Mouse (Mus musculus): ENCODE measurements around the gene Sdf2. TPM values are rescaled to one million over a fixed set of nuclear protein-coding genes. Genes with fewer than 3 reads are reported as not detected.

Gene Sdf2
- total RNA-seq (2021): 10 to 100 TPM; 60.5 to 65.2 TPM

- DNase-seq (ENCODE audit: extremely low spot score in 1 of 2, low spot score in 2 of 2): peak; percentile 80 to 92
- intact Hi-C loops (cut with DNase I): no loop called here
Observed at GRCm38 (mm10) chr11:78245627-78246317, at the start of gene Sdf2, which contains the start of gene Supt6. TSS of gene Sdf2 (plus strand) at chr11:78245746. TSS of gene Supt6 (minus strand) at chr11:78245987.

DNA sequence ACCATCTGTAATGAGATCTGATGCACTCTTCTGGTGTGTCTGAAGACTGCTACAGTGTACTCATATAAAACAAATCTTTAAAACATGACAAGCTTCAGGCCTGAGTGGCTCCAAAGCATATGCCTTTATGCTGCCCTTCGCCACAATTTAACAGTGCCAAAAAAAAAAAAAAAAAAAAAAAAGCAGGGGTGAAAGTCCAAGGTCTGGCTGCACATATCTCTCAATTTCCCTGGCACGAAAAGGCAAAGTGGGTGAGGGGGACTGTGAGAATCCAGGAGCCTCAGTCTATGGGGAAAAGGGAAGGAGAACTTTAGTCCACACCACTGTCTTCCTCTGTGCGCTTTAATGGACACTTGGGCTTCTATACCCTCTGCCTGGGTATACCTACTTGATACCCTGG lies 43.2 kb upstream of the Sdf2 start:
- intact Hi-C loops (cut with DNase I): no loop called here
- no peak for DNase-seq (ENCODE audit: extremely low spot score in 1 of 2, low spot score in 2 of 2)

GRCm38 (mm10) chr11:78204287-78204686 lies 41.3 kb upstream of the Sdf2 start:
- no peak for DNase-seq (ENCODE audit: extremely low spot score in 1 of 2, low spot score in 2 of 2)
- intact Hi-C loops (cut with DNase I): no loop called here

DNA sequence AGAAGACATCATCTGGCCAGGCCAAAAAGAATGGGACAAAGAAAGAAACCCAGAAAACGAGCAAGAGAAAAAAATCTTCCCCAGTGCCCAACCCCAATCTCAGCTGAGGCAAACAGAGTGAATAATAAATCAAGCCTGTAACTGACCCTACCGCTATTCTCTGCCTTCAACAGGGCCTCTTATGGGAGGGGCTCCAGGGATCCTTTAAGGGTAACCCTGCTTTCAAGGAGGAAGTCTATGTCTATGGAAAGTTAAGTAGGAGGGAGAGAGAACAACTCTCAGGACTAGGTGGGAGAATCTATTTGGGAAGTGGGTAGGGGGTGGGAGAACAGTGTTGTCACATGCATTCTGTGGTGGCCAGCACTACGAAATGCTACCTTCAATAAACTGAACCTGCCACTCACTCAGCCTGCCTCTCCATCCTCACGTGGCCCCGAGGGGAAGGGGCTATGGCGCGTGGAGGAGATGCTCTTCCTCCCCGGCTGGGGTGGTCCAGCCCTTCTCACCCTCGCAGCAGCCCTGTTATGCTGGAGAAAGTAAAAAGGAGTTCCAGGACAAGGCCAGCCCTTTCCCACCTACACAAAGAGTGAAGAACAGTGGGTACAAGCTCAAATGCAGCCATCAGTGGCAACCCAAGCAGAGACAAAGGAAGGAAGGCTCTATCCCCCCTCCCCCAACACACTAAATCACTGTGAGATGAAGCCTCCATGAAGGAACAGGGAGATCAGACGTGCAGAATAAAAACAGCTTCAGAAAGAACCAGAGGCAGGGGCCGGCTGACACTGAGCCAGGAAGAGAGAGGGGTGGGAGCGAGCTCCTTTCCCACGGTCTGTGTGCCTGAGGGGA lies 40.0 kb upstream of the Sdf2 start:
- DNase-seq (ENCODE audit: extremely low spot score in 1 of 2, low spot score in 2 of 2): no peak
- intact Hi-C loops (cut with DNase I): no loop called here

GRCm38 (mm10) chr11:78207190-78207589 lies 38.4 kb upstream of the Sdf2 start:
- intact Hi-C loops (cut with DNase I): no loop called here
- DNase-seq (ENCODE audit: extremely low spot score in 1 of 2, low spot score in 2 of 2): no peak

GRCm38 (mm10) chr11:78209886-78210285 lies 35.7 kb upstream of the Sdf2 start:
- DNase-seq (ENCODE audit: extremely low spot score in 1 of 2, low spot score in 2 of 2): no peak
- intact Hi-C loops (cut with DNase I): loop anchor here (5.0 kb wide), 1 partner anchor 57 kb away; no protein-coding TSS in a partner anchor

DNA sequence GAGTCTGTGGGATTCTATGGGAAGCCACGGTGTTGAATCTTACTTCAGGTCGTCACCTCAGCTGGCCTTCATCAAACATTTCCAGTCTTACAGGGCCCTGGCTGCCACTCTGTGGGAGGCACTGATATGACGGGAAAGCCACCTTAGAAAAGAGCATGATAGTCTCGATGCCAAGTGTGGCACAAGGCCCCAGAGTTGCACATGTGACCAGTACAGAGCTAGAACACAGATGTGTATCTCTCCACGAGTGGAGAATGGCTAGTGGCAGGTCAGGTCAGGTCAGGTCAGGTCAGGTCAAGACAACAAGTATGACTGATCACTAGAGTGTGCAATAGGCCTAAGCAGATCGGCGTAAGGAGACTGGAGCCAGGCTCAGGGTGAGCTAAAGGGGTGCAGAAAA lies 34.9 kb upstream of the Sdf2 start:
- intact Hi-C loops (cut with DNase I): loop anchor here (5.0 kb wide), 1 partner anchor 57 kb away; no protein-coding TSS in a partner anchor
- no peak for DNase-seq (ENCODE audit: extremely low spot score in 1 of 2, low spot score in 2 of 2)

- peak in 1 of 2 experiments; percentile 22 for DNase-seq (ENCODE audit: extremely low spot score in 1 of 2, low spot score in 2 of 2)
- intact Hi-C loops (cut with DNase I): loop anchor here (5.0 kb wide), 1 partner anchor 56 kb away; no protein-coding TSS in a partner anchor
Observed at GRCm38 (mm10) chr11:78211513-78211912, 34.0 kb upstream of the Sdf2 start.

DNA sequence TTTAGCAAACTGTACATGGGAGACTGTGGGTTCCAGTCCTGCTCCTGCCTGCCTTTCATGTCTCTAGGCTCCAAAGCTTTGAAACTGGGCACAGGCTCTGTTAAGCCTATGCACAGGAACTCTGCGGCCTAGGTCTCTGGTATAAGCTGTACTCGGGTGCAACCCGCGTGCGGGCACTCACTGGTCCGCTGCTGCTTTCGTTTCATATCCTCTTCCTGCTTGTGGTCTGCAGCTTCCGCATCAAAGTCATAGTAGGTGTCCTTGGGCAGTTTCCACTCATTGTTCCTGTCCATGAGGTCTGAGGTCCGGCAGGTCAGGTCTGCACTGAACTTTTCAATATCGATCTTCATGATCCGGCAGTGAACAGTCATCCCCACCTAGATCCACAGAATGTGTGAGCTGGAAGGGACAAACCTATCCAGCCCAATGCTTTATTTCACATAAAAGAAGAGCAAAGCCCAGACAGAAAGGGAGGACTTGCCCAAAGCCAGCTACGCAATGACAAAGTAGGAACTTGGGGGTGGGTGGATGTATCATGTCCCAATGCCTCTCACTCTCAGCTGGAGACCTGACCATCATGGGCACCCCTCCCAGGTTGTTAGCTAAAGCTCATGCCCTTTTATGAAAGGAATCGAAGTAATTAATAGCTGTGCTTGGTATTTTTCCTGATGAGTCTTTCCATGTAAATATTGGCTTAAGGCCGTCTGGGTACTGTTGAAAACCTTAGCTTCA lies 32.3 kb upstream of the Sdf2 start:
- peak in 1 of 2 experiments; percentile 17 for DNase-seq (ENCODE audit: extremely low spot score in 1 of 2, low spot score in 2 of 2)
- intact Hi-C loops (cut with DNase I): loop anchor here (5.0 kb wide), 1 partner anchor 54 kb away; no protein-coding TSS in a partner anchor

DNA sequence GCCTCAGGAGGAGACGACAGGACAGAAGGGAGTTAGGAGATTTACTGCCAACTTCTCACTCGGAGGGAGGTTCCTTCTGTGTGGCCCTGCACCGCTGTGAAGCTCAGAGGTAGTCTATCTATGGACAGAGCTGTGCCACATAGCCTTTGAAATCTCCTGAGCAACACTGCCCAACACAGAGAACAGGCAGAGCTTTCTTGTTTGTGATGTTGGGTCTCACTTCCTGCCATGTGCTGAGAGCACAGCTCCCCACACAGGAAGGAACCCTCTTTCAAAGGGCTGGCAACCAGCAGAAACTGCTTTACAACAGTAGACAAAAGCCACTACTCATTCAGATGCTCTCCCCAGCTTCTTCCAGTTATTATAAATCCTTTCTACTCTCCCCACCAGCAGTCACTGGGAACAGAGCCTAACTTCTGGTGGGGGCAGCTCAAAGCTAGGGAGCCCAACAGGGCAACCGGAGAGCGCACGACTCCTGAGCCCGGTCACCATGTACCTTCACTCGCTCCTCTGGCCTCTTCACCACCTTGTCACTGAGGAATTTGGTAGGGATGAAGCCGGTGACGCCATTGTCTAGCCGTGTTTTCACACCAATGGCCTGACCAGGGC lies 29.7 kb upstream of the Sdf2 start:
- DNase-seq (ENCODE audit: extremely low spot score in 1 of 2, low spot score in 2 of 2): peak; percentile 28 to 29
- intact Hi-C loops (cut with DNase I): no loop called here

DNA sequence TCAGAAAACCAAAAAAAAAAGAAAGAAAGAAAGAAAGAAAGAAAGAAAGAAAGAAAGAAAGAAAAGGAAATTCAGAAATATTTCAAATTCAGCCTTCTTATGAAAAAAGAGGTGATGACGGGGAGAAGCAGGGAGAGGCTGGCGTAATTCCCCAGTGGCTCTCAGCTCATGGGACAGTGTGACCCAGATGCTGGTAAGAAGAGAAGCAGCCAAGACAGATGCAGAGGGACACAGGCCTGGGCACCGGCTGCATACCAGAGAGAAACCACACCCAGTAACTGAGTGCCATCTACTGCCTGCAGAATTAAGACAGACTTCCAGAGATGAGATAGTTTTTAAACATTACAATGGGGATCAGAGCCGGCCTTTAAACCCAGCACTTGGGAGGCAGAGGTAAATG lies 22.0 kb upstream of the Sdf2 start:
- DNase-seq (ENCODE audit: extremely low spot score in 1 of 2, low spot score in 2 of 2): no peak
- intact Hi-C loops (cut with DNase I): loop anchor here (5.0 kb wide), 1 partner anchor 49 kb away; no protein-coding TSS in a partner anchor

GRCm38 (mm10) chr11:78231518-78231917 lies 14.0 kb upstream of the Sdf2 start:
- no peak for DNase-seq (ENCODE audit: extremely low spot score in 1 of 2, low spot score in 2 of 2)
- intact Hi-C loops (cut with DNase I): no loop called here

DNA sequence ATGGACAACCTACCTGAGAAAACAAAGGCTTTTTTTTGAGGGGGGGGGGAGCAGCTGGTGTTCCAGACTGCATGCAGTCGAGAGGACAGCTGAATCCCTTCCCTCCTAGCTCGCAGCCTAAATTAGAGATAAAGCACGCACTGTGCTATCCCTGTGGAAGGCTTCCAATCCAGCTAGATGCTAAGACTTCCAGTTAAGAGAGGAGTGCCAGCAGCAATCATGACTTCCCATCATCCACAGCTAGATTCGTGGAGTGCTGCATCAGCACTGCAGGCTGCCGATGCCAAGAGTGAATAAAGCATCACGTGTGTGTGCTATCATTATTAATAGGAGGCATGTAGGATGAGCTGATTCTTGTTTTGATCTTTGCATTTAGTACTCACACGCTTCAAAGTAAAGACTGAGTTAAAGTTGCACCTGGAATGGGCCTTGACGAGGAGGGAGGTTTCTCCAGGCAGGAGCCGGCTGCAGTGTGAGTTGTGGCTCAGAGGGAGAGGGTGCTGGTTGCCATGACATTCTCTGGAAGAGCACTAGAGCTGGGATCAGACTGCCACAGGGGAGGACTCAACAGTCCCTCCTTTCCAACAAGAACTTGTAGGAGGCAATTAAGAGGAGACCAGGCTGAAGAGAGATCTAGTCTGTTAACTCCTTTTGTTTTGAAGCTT lies 5.2 kb upstream of the Sdf2 start:
- intact Hi-C loops (cut with DNase I): no loop called here
- DNase-seq (ENCODE audit: extremely low spot score in 1 of 2, low spot score in 2 of 2): no peak

DNA sequence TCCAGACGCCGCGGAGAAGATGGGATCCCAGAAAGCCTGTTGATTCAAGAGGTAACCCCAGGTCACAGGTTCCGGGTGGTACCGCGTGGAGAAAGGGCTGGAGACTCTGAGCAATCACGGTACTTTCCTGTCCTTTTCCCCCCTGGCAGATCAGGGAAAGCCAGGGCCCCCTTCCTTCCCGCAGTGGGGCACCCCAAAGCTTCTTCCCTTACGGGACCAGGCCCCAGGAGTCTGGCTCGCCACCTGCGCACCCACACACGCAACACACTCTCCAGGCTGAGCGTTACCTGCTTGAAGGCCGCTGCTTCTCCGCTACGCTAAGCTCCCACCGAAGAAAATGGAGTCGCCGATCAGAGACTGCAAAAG lies 302 bp upstream of the Sdf2 start:
- no peak for DNase-seq (ENCODE audit: extremely low spot score in 1 of 2, low spot score in 2 of 2)
- intact Hi-C loops (cut with DNase I): no loop called here

GRCm38 (mm10) chr11:78246318-78247011 lies 919 bp downstream of the Sdf2 start:
- intact Hi-C loops (cut with DNase I): no loop called here
- DNase-seq (ENCODE audit: extremely low spot score in 1 of 2, low spot score in 2 of 2): no peak

GRCm38 (mm10) chr11:78247012-78247348 lies 1.4 kb downstream of the Sdf2 start:
- intact Hi-C loops (cut with DNase I): no loop called here
- no peak for DNase-seq (ENCODE audit: extremely low spot score in 1 of 2, low spot score in 2 of 2)

GRCm38 (mm10) chr11:78247727-78248140 lies 2.2 kb downstream of the Sdf2 start:
- no peak for DNase-seq (ENCODE audit: extremely low spot score in 1 of 2, low spot score in 2 of 2)
- intact Hi-C loops (cut with DNase I): no loop called here

GRCm38 (mm10) chr11:78256618-78257017 lies 11.1 kb downstream of the Sdf2 start:
- peak in 1 of 2 experiments; percentile 15 for DNase-seq (ENCODE audit: extremely low spot score in 1 of 2, low spot score in 2 of 2)
- intact Hi-C loops (cut with DNase I): no loop called here
